Mouse (Mus musculus): ENCODE data around the gene Carmil1. TPM values are rescaled to one million over a fixed set of nuclear protein-coding genes. Genes with fewer than 3 reads are reported as not detected.

The Carmil1 gene
- polyA plus RNA-seq (2012; rRNA removed; ENCODE audit: low replicate concordance), result 2.1 and 7.3 TPM in 2 replicates

DNA sequence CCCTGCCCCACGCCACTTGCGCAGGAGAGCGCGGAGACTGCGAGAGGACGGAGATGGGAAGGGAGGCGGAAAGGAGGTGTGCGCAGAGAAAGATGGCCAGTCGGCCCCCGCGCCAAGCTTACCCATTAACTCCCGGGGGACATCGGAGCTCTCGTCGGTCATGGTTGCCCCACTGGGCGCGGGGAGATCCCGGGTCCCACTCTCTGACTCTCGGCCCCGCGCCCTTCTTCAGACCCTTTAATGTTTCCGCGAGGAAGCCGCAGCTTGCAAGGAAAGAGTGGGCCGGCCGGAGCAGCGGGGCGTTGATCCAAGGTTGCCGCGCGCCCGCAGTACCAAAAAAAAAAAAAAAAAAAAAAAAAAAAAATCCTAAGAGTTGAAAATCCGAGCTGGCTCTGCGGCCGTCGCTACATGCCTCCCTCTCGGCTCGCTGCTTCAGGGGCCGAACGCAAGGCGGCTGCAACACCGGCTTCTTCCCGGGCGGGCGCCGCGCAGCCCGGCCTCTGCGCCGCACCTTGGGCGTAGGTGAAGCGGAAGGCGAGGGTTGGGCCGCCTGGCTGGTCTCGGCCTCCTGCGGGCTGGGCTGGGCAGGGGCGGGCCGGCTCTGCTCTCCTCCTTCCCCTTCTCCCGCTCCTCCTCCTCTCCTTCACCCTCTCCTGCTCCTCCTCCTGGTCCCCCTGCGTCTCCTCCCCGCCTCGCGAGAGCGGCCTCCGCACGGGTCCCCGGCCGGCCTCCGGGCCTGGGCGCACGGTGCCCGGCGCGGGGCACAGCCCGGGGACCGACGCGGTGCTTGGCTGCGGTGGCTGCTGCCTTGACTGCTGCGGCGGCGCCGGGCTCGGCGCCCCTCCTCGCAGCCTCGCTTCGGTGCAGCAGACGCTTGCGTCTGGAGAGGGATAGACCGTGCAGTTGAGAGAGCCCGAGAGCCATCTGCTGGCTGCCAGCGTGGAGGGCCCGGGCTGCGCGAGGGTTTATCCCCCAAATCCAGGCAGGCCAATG lies at the start of gene Carmil1:
Carmil1 (minus strand) TSS at position 357 of the 993 bp plus-strand sequence.

DNA sequence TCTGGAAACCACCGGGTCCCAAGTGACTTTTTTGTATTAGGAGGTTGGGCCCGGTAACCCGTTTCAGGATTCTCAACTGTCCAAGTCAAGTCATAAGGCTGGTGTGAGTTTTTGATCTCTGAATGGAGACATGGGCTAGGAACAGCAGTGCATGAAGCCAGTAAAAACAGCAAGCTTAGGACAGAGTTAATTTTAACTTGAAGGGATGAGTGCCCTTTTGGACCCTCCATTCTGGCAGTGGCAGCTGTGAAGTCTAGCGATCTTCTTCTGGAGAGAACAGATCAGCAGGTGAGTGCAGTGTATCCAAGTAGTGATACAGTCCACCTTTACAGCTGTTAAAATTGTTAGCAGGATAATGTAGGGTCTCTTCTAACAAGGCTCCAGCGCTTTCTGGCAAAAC lies 46.6 kb upstream of the Carmil1 start, which contains the start of gene Cmah:
Cmah (plus strand) TSS at position 204 of the 400 bp plus-strand sequence.

GRCm38 (mm10) chr13:23990928-23991327 lies 289.7 kb downstream of the Carmil1 start, which contains the start of gene Scgn:
Gene Scgn (minus strand): TSS chr13:23991214.

Other genes starting within 250 kb of the Carmil1 start
- 1.6 and 2.2 TPM in 2 replicates for gene Cmah, start 46.6 kb upstream of the Carmil1 start, polyA plus RNA-seq (2012; rRNA removed; ENCODE audit: low replicate concordance)